Comparison of ENCODE assay signal across 17 mouse cellular contexts in genomic region chr1:191095019-191095418, GRCm38 (mm10). TPM values are rescaled to one million over a fixed set of nuclear protein-coding genes. Genes with fewer than 3 reads are reported as not detected.
DNase-seq lines count a peak whose midpoint lies in the region; ATAC-seq and TF ChIP-seq lines count a peak whose summit lies in the region.
"Had no signal": no experiment of that assay in that cellular context is flagged by ENCODE, and none has a peak within 500 bp of the region (broad histone marks: within the 10 kb centered on the region; RNA-seq: fewer than 3 reads in every experiment).

No protein-coding gene starts in this region.

- no peak overlapping the region for H3K27ac ChIP-seq in bone marrow macrophage, adult 2 months (ENCODE audit: insufficient read depth, low read depth, low read length)
- H3K27ac ChIP-seq: heart, embryonic 13.5 days; limb, embryonic 13.5 days had no signal

- DNase-seq in frontal cortex, postnatal 14 days (ENCODE audit: low spot score in 2 of 2), result no peak
- peak; percentile 10 for DNase-seq in left cerebral cortex, postnatal 4 days
- no peak for DNase-seq in left cerebral cortex, postnatal 36 days (ENCODE audit: low spot score in 2 of 2)
- peak; percentile 50 for DNase-seq in 3T3-L1 (ENCODE audit: low read depth, low spot score)
- DNase-seq in spleen, postnatal 36 days (ENCODE audit: low spot score in 2 of 2), result no peak
- no peak for DNase-seq in urinary bladder, postnatal 36 days (ENCODE audit: low spot score in 2 of 2)
- DNase-seq: cerebellum, postnatal 14 days; retina, postnatal 1 day had no signal

- no peak for TF ChIP-seq POLR2A in bone marrow macrophage, adult 2 months (IDR thresholded peaks at IDR 0.05; ENCODE audit: borderline replicate concordance, low read depth, low read length)

- no peak overlapping the region for H3K4me3 ChIP-seq in bone marrow macrophage, adult 2 months (ENCODE audit: insufficient read depth, low read length)
- H3K4me3 ChIP-seq: heart, embryonic 13.5 days; limb, embryonic 13.5 days; megakaryocyte, embryonic 14.5 days had no signal

- peak; percentile 31; the same call in 1 of the 2 replicates for TF ChIP-seq CTCF in bone marrow macrophage, adult 2 months (IDR thresholded peaks at IDR 0.05; ENCODE audit: low read depth, low read length)

- peaks cover 15% of the 10 kb centered on the region for H3K4me1 ChIP-seq in bone marrow macrophage, adult 2 months (ENCODE audit: control insufficient read depth, insufficient read depth, low read length)

- intact Hi-C loops in left cerebral cortex, postnatal 4 days (cut with DNase I), result loop anchor here (10.0 kb wide), 1 partner anchor 180 kb away; no protein-coding TSS in a partner anchor
- intact Hi-C loops in left cerebral cortex, postnatal 36 days (cut with DNase I), result loop anchor here (5.0 to 10.0 kb wide), 2 partner anchors 77 to 180 kb away; no protein-coding TSS in a partner anchor

- ATAC-seq in frontal cortex, adult (ENCODE audit: low TSS enrichment), result peak; percentile 27; the same call in 1 of the 2 replicates
- ATAC-seq: hindbrain, embryonic 16.5 days had no signal

RNA-seq across cellular contexts. Expression of gene Batf3, which starts 2.6 kb away (rescaled TPM):
- 1 to 10 TPM in 1 of 2 experiments, under 1 TPM in 1; 0.62 to 1.2 TPM for total RNA-seq in left cerebral cortex, postnatal 4 days (2021)
- total RNA-seq in left cerebral cortex, postnatal 36 days (2021), result 1 to 10 TPM in 1 of 2 experiments, under 1 TPM in 1; 1.00 to 2.2 TPM
- 5.6 and 7.0 TPM in 2 replicates for polyA plus RNA-seq in bone marrow macrophage, adult 2 months (2012; ENCODE audit: insufficient read depth, insufficient read length, missing spikeins)

RNA-seq across cellular contexts. Expression of gene Nsl1, which starts 32.2 kb away (rescaled TPM):
- 1 to 10 TPM; 2.3 to 2.7 TPM for total RNA-seq in left cerebral cortex, postnatal 4 days (2021)
- total RNA-seq in left cerebral cortex, postnatal 36 days (2021), result under 1 TPM; 0.52 to 0.96 TPM
- polyA plus RNA-seq in bone marrow macrophage, adult 2 months (2012; ENCODE audit: insufficient read depth, insufficient read length, missing spikeins), result 7.7 and 9.5 TPM in 2 replicates

RNA-seq across cellular contexts. Expression of gene Tatdn3, which starts 32.3 kb away (rescaled TPM):
- 10 to 100 TPM; 15.2 to 17.1 TPM for total RNA-seq in left cerebral cortex, postnatal 4 days (2021)
- 10 to 100 TPM; 19.1 to 35.6 TPM for total RNA-seq in left cerebral cortex, postnatal 36 days (2021)
- polyA plus RNA-seq in bone marrow macrophage, adult 2 months (2012; ENCODE audit: insufficient read depth, insufficient read length, missing spikeins), result 19.0 and 19.1 TPM in 2 replicates

RNA-seq across cellular contexts. Expression of gene Spata45, which starts 58.6 kb away (rescaled TPM):
- not detected for total RNA-seq in left cerebral cortex, postnatal 4 days (2021)
- total RNA-seq in left cerebral cortex, postnatal 36 days (2021), result not detected
- not detected in 2 replicates for polyA plus RNA-seq in bone marrow macrophage, adult 2 months (2012; ENCODE audit: insufficient read depth, insufficient read length, missing spikeins)
- total RNA-seq: layer of hippocampus, adult 8-10 months had no signal
- polyA plus RNA-seq: C2C12; heart, embryonic 13.5 days; hindbrain, embryonic 16.5 days; limb, embryonic 13.5 days; stomach, embryonic 14.5 days had no signal

Comparison
In these comparisons a context has a peak if more than half of its experiments do, and no peak if none do; other contexts are left out.
1. DNase-seq: peak in left cerebral cortex, postnatal 4 days (single experiment) and 3T3-L1 (single experiment); none in frontal cortex, postnatal 14 days (0 of 2), left cerebral cortex, postnatal 36 days (0 of 2), spleen, postnatal 36 days (0 of 2) and urinary bladder, postnatal 36 days (0 of 2).